Mouse (Mus musculus): Measurements from ENCODE around the gene Zdhhc5. TPM values are rescaled to one million over a fixed set of nuclear protein-coding genes. Genes with fewer than 3 reads are reported as not detected.

Zdhhc5 gene
- total and polyA plus RNA-seq, 2 experiments from 2014 or later, result 14.6 to 38.2 TPM

DNA sequence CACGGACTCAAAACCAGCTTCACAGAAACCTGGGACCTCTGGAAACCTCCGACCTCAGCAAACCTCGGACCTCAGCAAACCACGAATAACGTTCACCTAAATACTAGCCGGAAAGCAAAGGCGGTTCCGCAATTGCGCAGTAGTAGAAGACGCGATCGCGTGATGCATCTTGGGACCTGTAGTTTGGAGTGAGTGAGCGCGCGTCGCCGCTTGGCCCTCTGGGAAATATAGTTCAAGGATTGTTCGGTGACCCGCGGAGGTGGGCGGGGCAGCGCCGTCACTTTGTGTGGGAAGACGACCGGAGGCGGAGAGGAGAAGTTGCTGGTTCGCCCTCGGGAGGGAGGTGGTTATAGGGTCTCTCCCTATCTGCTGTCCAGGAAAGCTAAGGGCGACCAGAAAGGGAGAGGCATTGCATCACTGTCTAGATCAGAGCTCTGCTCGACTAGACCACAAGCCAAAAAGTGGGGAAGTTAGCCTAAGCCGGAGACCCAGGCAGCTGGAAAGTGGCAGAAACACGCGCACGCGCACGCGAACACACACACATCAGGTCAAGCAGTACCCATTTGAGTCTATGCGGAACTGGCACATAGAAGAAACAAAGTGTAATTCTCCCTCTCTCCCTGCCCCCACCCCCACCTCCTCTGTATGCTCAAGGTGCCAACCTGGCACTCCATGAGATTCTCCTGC, 12.3 kb upstream of the Zdhhc5 start, which contains the start of gene Clp1:
Gene Clp1 (minus strand): TSS at position 179 of the 687 bp plus-strand sequence.
- ATAC-seq (peak; percentile 98), DNase-seq (ENCODE audit: low spot score) (peak; percentile 99)
- peak; percentile 29; the same call in 1 of the 2 replicates for TF ChIP-seq CTCF (IDR thresholded peaks at IDR 0.05; ENCODE audit: low read depth)
- Histone ChIP-seq H3K9me3 (ENCODE audit: low read length) (no peaks in the 10 kb centered on the region), H3K4me3 (ENCODE audit: low read length) (peak within 1 kb of the TSS; percentile 46), H3K4me2 (ENCODE audit: low read depth, low read length) (peak within 1 kb of the TSS; percentile 85), H3K27ac (peak within 1 kb of the TSS; percentile 80), H3K4me1 (ENCODE audit: insufficient read depth, low read length) (peaks cover 5% of the 10 kb centered on the region; the same call in 1 of the 2 replicates), H3K9ac (replicated peaks; ENCODE audit: low read length) (peak within 1 kb of the TSS; percentile 59), H3K27me3 (ENCODE audit: insufficient read depth, low read length) (no peaks in the 10 kb centered on the region), H3K36me3 (ENCODE audit: insufficient read depth, low read length) (peaks cover 5% of the 10 kb centered on the region; the same call in 1 of the 2 replicates)
- under 1% methylated on average over 39 of the region's 39 CpGs for WGBS

DNA sequence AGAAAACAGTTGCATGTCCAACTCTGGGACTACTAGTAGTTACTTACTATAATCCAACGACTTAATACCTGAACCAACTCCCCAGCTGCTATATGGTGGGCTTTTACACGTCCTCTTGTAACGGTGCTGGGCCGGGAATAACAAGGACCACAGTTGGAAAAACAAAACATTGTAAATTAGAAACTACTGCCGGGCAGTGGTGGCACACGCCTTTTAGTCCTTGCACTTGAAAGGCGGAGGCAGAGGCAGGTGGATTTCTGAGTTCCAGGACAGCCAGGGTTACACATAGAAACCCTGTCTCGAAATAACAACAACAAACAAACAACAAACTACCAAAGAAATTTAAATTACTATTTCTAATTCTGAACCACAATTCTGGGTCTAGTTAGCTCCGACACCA, 11.7 kb upstream of the Zdhhc5 start:
- no peak overlapping the region for H3K27ac ChIP-seq
- H3K36me3 ChIP-seq (ENCODE audit: insufficient read depth, low read length), result peaks cover 5% of the 10 kb centered on the region; the same call in 1 of the 2 replicates
- H3K27me3 ChIP-seq (ENCODE audit: insufficient read depth, low read length), result no peaks in the 10 kb centered on the region
- 6% methylated on average over 9 of the region's 9 CpGs for WGBS
- ATAC-seq, result no peak; the same call in 1 of the 2 replicates
- peak overlapping the region; percentile 85 for H3K4me2 ChIP-seq (ENCODE audit: low read depth, low read length)
- peak overlapping the region; percentile 46 for H3K4me3 ChIP-seq (ENCODE audit: low read length)
- DNase-seq (ENCODE audit: low spot score), result no peak
- TF ChIP-seq CTCF (IDR thresholded peaks at IDR 0.05; ENCODE audit: low read depth), result no peak
- H3K4me1 ChIP-seq (ENCODE audit: insufficient read depth, low read length), result peaks cover 5% of the 10 kb centered on the region; the same call in 1 of the 2 replicates
- no peaks in the 10 kb centered on the region for H3K9me3 ChIP-seq (ENCODE audit: low read length)
- H3K9ac ChIP-seq (replicated peaks; ENCODE audit: low read length), result peak overlapping the region; percentile 59

DNA sequence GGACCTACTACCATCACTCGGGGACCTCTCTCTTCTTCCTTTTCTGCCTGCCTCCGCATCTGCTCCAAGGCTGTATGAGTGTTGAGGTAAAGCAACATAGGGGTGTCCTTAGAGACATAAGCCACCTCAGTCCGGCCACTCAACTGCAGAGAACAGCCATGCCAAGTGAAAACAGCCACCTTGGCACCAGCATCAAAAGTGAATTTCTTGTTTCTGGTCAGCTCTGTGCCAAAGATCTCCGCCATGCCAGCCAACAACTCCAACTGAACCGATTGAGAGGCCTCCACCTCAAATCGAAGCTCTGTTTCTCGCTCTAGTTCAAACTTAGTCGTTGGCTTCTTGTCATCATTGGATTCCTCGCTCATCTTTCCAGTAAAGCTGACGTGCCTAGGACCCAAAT, 10.8 kb upstream of the Zdhhc5 start:
- DNase-seq (ENCODE audit: low spot score) (no peak), ATAC-seq (no peak)
- Histone ChIP-seq H3K9ac (replicated peaks; ENCODE audit: low read length) (no peak overlapping the region), H3K27me3 (ENCODE audit: insufficient read depth, low read length) (no peaks in the 10 kb centered on the region), H3K4me1 (ENCODE audit: insufficient read depth, low read length) (peaks cover 5% of the 10 kb centered on the region; the same call in 1 of the 2 replicates), H3K4me2 (ENCODE audit: low read depth, low read length) (peak overlapping the region; percentile 85; the same call in 1 of the 2 replicates), H3K27ac (no peak overlapping the region), H3K4me3 (ENCODE audit: low read length) (no peak overlapping the region), H3K36me3 (ENCODE audit: insufficient read depth, low read length) (peaks cover 10% of the 10 kb centered on the region; the same call in 1 of the 2 replicates), H3K9me3 (ENCODE audit: low read length) (no peaks in the 10 kb centered on the region)
- TF ChIP-seq CTCF (IDR thresholded peaks at IDR 0.05; ENCODE audit: low read depth), result no peak
- 93% methylated on average over 10 of the region's 10 CpGs for whole genome bisulfite sequencing

DNA sequence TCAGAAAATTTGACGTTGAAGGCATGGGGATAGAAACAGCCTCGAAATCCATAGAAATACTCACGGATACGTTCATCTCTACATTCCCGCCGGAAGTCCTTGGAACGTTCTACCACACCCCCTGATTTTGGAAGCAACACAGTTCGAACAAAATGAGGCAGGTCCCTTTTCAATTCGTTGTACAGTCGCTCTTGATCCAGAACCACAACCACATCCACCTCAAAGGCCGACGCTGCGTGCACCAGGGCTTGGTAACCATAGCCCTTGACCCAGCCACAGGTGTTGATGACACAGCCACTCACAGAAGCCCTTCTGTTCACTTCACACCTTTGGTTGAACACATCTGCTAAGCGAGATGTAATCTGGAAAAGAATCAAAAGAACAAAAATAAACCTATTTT, 8.9 kb upstream of the Zdhhc5 start:
- peaks cover 10% of the 10 kb centered on the region; the same call in 1 of the 2 replicates for H3K36me3 ChIP-seq (ENCODE audit: insufficient read depth, low read length)
- DNase-seq (ENCODE audit: low spot score), result no peak
- no peak overlapping the region for H3K9ac ChIP-seq (replicated peaks; ENCODE audit: low read length)
- no peaks in the 10 kb centered on the region for H3K9me3 ChIP-seq (ENCODE audit: low read length)
- H3K27me3 ChIP-seq (ENCODE audit: insufficient read depth, low read length), result no peaks in the 10 kb centered on the region
- 96% methylated on average over 14 of the region's 14 CpGs for WGBS
- peaks cover 5% of the 10 kb centered on the region; the same call in 1 of the 2 replicates for H3K4me1 ChIP-seq (ENCODE audit: insufficient read depth, low read length)
- no peak overlapping the region for H3K27ac ChIP-seq
- H3K4me3 ChIP-seq (ENCODE audit: low read length), result no peak overlapping the region
- no peak overlapping the region for H3K4me2 ChIP-seq (ENCODE audit: low read depth, low read length)
- no peak for ATAC-seq
- TF ChIP-seq CTCF (IDR thresholded peaks at IDR 0.05; ENCODE audit: low read depth), result no peak

DNA sequence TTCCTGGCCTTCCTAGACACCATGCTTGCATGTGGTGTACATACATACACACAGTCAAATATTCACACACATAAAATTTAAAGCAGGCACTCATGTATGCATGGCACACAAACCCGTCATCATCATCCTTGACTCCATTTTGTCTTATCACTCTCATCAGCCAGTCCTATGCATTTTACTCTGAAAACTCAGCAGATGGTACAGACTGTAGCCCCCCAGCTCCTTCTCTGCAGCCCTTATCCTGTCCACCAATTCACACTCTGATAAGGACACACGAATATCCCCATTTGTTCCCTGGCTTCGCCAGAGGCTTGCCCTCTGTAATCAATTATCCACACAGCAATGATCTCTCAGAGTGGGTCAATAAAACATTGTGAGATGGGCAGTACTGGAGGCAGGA, 6.2 kb upstream of the Zdhhc5 start:
- TF ChIP-seq CTCF (IDR thresholded peaks at IDR 0.05; ENCODE audit: low read depth), result no peak
- Histone ChIP-seq H3K4me2 (ENCODE audit: low read depth, low read length) (no peak overlapping the region), H3K9me3 (ENCODE audit: low read length) (no peaks in the 10 kb centered on the region), H3K4me3 (ENCODE audit: low read length) (no peak overlapping the region), H3K9ac (replicated peaks; ENCODE audit: low read length) (no peak overlapping the region), H3K27ac (no peak overlapping the region), H3K27me3 (ENCODE audit: insufficient read depth, low read length) (no peaks in the 10 kb centered on the region), H3K4me1 (ENCODE audit: insufficient read depth, low read length) (0 out of 2 replicates have a peak, but pooled peaks cover 2% of the 10 kb centered on the region), H3K36me3 (ENCODE audit: insufficient read depth, low read length) (peaks cover 10% of the 10 kb centered on the region; the same call in 1 of the 2 replicates)
- 80% methylated on average over 3 of the region's 3 CpGs for WGBS
- ATAC-seq (no peak), DNase-seq (ENCODE audit: low spot score) (no peak)

DNA sequence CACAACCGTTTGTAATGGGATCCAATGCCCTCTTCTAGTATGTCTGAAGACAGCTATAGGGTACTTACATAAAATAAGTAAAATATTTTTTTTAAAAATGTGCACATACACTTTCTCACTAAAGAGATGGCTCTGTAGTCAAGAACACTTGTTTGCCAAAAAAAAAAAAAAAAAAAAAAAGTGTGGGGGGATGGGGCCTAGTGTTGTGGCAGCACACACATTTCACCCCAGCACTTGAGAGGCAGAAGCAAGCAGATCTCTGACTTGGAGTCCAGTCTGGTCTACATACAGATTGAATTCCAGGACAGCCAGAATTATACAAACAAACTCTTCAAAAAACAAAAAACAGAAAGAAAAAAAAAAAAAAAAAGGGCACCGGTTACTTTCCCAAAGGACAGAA, 5.7 kb upstream of the Zdhhc5 start:
- no peak overlapping the region for H3K4me2 ChIP-seq (ENCODE audit: low read depth, low read length)
- H3K4me1 ChIP-seq (ENCODE audit: insufficient read depth, low read length), result no peaks in the 10 kb centered on the region
- DNase-seq (ENCODE audit: low spot score) (no peak), ATAC-seq (no peak)
- H3K27me3 ChIP-seq (ENCODE audit: insufficient read depth, low read length), result no peaks in the 10 kb centered on the region
- H3K9ac ChIP-seq (replicated peaks; ENCODE audit: low read length), result no peak overlapping the region
- no peak for TF ChIP-seq CTCF (IDR thresholded peaks at IDR 0.05; ENCODE audit: low read depth)
- no peaks in the 10 kb centered on the region for H3K9me3 ChIP-seq (ENCODE audit: low read length)
- 97% methylated on average over 2 of the region's 2 CpGs for WGBS
- H3K36me3 ChIP-seq (ENCODE audit: insufficient read depth, low read length), result peaks cover 10% of the 10 kb centered on the region; the same call in 1 of the 2 replicates
- no peak overlapping the region for H3K27ac ChIP-seq
- no peak overlapping the region for H3K4me3 ChIP-seq (ENCODE audit: low read length)

DNA sequence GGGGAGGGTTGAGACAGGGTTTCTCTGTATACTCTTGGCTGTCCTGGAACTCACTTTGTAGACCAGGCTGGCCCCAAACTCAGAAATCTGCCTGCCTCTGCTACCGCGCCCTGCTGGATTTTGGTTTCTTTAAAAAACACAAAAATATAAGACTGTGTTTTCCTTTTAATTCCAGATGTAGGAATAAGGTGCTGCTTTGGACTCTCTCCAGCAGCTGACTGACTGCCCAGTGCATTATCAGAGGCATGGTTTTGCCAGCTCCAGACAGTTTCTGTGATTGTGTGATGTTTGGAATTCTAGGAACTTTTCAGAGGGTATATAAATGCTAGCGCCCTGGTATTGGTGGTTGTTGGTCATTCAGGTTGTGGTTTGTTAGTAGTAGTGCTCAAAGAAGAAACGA, 2.4 kb upstream of the Zdhhc5 start:
- no peaks in the 10 kb centered on the region for H3K27me3 ChIP-seq (ENCODE audit: insufficient read depth, low read length)
- no peak overlapping the region for H3K4me3 ChIP-seq (ENCODE audit: low read length)
- no peak overlapping the region for H3K4me2 ChIP-seq (ENCODE audit: low read depth, low read length)
- TF ChIP-seq CTCF (IDR thresholded peaks at IDR 0.05; ENCODE audit: low read depth), result no peak
- H3K36me3 ChIP-seq (ENCODE audit: insufficient read depth, low read length), result peaks cover 5% of the 10 kb centered on the region; the same call in 1 of the 2 replicates
- no peak for ATAC-seq
- H3K27ac ChIP-seq, result no peak overlapping the region
- 92% methylated on average over 4 of the region's 4 CpGs for WGBS
- no peaks in the 10 kb centered on the region for H3K9me3 ChIP-seq (ENCODE audit: low read length)
- H3K9ac ChIP-seq (replicated peaks; ENCODE audit: low read length), result no peak overlapping the region
- 0 out of 2 replicates have a peak, but pooled peaks cover 6% of the 10 kb centered on the region for H3K4me1 ChIP-seq (ENCODE audit: insufficient read depth, low read length)
- DNase-seq (ENCODE audit: low spot score), result no peak
